Mouse (Mus musculus) gastrocnemius, postnatal 25 days (tissue): ENCODE data around the gene Carhsp1. TPM values are rescaled to one million over a fixed set of nuclear protein-coding genes. Genes with fewer than 3 reads are reported as not detected.
A peak's percentile ranks its signal among the peaks of the same experiment; 100 is the strongest.

Experiments
- DNase-seq: peaks from one replicate; pipeline ENCODE4 v3.0.0; 2022
- long read RNA-seq, 2 experiments: library from polyadenylated mRNA; stranded (forward); transcript quantifications; one replicate each; pipeline ENCODE4 v2.0.0; 2021
- total RNA-seq, 2 experiments: library from RNA; stranded (reverse); gene quantifications; 1 replicate in 1 of 2; 2 replicates in 1 of 2; pipeline ENCODE4 v1.2.3; 2021

The Carhsp1 gene
- 10 to 100 TPM in 1 of 2 experiments, 1 to 10 TPM in 1; 8.6 to 10.5 TPM for total RNA-seq
- long read RNA-seq, experiment 1, transcript Carhsp1-201 (4 exons, 2,858 nt) = major isoform, 9 of 11 reads
- long read RNA-seq, experiment 1, partial matches to known transcripts = 0 of 11 reads
- long read RNA-seq, experiment 1, other reads (novel, unspliced or antisense) = 2 of 11 reads
- long read RNA-seq, experiment 2, transcript Carhsp1-201 (4 exons, 2,858 nt) = major isoform, 5 of 8 reads
- long read RNA-seq, experiment 2, partial matches to known transcripts = 0 of 8 reads
- long read RNA-seq, experiment 2, other reads (novel, unspliced or antisense) = 3 of 8 reads

GRCm38 (mm10) chr16:8671551-8672349 lies at the start of gene Carhsp1:
Gene Carhsp1, minus strand, starts transcription at chr16:8672155.
- DNase-seq = peak; percentile 95

GRCm38 (mm10) chr16:8720447-8720846 lies 48.5 kb upstream of the Carhsp1 start:
- no peak for DNase-seq

GRCm38 (mm10) chr16:8717744-8718143 lies 45.8 kb upstream of the Carhsp1 start:
- no peak for DNase-seq

- no peak for DNase-seq
Measured at GRCm38 (mm10) chr16:8716300-8716699, 44.3 kb upstream of the Carhsp1 start.

- DNase-seq = no peak
Measured at GRCm38 (mm10) chr16:8715513-8716080, 43.6 kb upstream of the Carhsp1 start.

GRCm38 (mm10) chr16:8714851-8715250 lies 42.9 kb upstream of the Carhsp1 start:
- DNase-seq = peak; percentile 15

GRCm38 (mm10) chr16:8711998-8712397 lies 40.0 kb upstream of the Carhsp1 start:
- peak; percentile 19 for DNase-seq

- DNase-seq = no peak
Measured at GRCm38 (mm10) chr16:8700586-8700985, 28.6 kb upstream of the Carhsp1 start.

- DNase-seq = no peak
Measured at GRCm38 (mm10) chr16:8699556-8699955, 27.6 kb upstream of the Carhsp1 start.

GRCm38 (mm10) chr16:8691206-8691605 lies 19.3 kb upstream of the Carhsp1 start:
- DNase-seq = no peak

- no peak for DNase-seq
Measured at GRCm38 (mm10) chr16:8689979-8690656, 18.2 kb upstream of the Carhsp1 start.

- no peak for DNase-seq
Measured at GRCm38 (mm10) chr16:8687559-8688112, 15.7 kb upstream of the Carhsp1 start.

- no peak for DNase-seq
Measured at GRCm38 (mm10) chr16:8686871-8687535, 15.0 kb upstream of the Carhsp1 start.

- DNase-seq = peak; percentile 53
Measured at GRCm38 (mm10) chr16:8686121-8686870, 14.3 kb upstream of the Carhsp1 start.

GRCm38 (mm10) chr16:8685087-8685486 lies 13.1 kb upstream of the Carhsp1 start:
- DNase-seq = no peak

- DNase-seq = no peak
Measured at GRCm38 (mm10) chr16:8680470-8680869, 8.5 kb upstream of the Carhsp1 start, which contains the start of gene Gm5767. Gene Gm5767, plus strand, starts transcription at chr16:8680770.

GRCm38 (mm10) chr16:8679780-8680179 lies 7.8 kb upstream of the Carhsp1 start:
- no peak for DNase-seq

- no peak for DNase-seq
Measured at GRCm38 (mm10) chr16:8678676-8679075, 6.7 kb upstream of the Carhsp1 start.

GRCm38 (mm10) chr16:8678035-8678434 lies 6.1 kb upstream of the Carhsp1 start:
- DNase-seq = no peak

GRCm38 (mm10) chr16:8676800-8677199 lies 4.8 kb upstream of the Carhsp1 start:
- DNase-seq = no peak

- no peak for DNase-seq
Measured at GRCm38 (mm10) chr16:8676228-8676627, 4.3 kb upstream of the Carhsp1 start.
